Mouse (Mus musculus): ENCODE data around the gene Mecom. TPM values are rescaled to one million over a fixed set of nuclear protein-coding genes. Genes with fewer than 3 reads are reported as not detected.
"Not testable (repeated sequence)": the region's sequence is repeated elsewhere in the genome, so short reads cannot be mapped to it uniquely, and the experiment has no call there.

Mecom gene
- polyA plus RNA-seq, 1 experiment from 2014 or later: 77.5 TPM

DNA sequence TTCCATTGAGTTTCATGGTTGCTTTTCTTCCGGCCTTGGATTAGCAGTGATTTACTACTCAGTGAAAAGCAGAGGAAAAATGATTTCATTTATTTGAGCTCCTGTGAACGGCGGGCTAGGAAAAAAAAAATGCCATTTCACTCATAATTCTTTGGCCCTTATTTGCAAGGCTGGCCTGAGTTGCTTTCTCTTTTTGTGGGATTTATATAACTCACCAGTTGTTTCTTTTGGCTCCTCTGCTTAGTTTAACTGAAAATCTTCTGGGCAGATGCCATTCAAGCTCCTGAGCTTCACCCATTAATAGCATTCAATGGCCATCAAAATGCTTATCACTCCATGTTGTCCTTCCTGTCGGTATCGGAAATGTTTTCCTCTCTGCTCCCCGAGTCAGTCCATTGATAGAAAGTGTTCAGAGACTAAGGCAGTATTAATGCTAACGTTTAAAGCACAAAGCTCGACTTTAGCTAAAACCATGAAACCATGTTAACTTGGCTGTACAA is 304.0 kb downstream of the Mecom start:
- Histone ChIP-seq H3K27ac (ENCODE audit: low read depth) (peak overlapping the region; percentile 82; the same call in 1 of the 2 replicates), H3K4me3 (ENCODE audit: low read depth, low read length) (no peak overlapping the region), H3K4me1 (ENCODE audit: insufficient read depth) (peaks cover 30% of the 10 kb centered on the region), H3K4me2 (no peak overlapping the region), H3K9ac (no peak overlapping the region), H3K9me3 (ENCODE audit: low read depth, low read length) (no peaks in the 10 kb centered on the region), H3K27me3 (ENCODE audit: insufficient read depth, low read length) (no peaks in the 10 kb centered on the region), H3K36me3 (ENCODE audit: insufficient read depth) (no peaks in the 10 kb centered on the region)
- WGBS: 56% methylated on average over 8 of the region's 8 CpGs
- no peak for DNase-seq
- no peak for ATAC-seq (ENCODE audit: insufficient read depth)
- no peak for TF ChIP-seq CTCF (IDR thresholded peaks at IDR 0.05; ENCODE audit: low read depth)

DNA sequence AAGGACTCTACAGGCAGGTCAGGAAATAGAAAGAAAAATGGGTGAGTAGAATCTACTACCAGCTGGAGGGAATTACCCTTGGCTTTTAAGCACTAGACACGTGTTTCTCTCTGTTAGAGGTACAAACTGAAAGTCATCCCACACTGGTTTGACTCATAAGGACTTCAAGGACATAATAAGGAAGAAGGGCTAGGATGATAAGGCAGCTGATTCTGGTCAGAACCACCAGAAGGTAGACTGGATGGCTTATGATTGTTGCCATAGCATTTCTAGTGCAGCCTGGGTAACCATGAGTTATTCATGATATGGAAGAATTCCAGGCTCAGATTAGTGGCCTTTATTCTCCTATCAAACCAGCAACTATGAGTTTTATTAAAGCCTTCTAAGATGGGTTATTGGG is 308.4 kb downstream of the Mecom start:
- ATAC-seq (ENCODE audit: insufficient read depth): no peak
- no peak overlapping the region for H3K27ac ChIP-seq (ENCODE audit: low read depth)
- 82% methylated on average over 1 of the region's 1 CpGs for WGBS
- H3K4me2 ChIP-seq: no peak overlapping the region
- H3K9me3 ChIP-seq (ENCODE audit: low read depth, low read length): no peaks in the 10 kb centered on the region
- DNase-seq: no peak
- no peaks in the 10 kb centered on the region for H3K36me3 ChIP-seq (ENCODE audit: insufficient read depth)
- H3K4me1 ChIP-seq (ENCODE audit: insufficient read depth): peaks cover 6% of the 10 kb centered on the region
- no peak overlapping the region for H3K9ac ChIP-seq
- H3K4me3 ChIP-seq (ENCODE audit: low read depth, low read length): no peak overlapping the region
- no peaks in the 10 kb centered on the region for H3K27me3 ChIP-seq (ENCODE audit: insufficient read depth, low read length)
- no peak for TF ChIP-seq CTCF (IDR thresholded peaks at IDR 0.05; ENCODE audit: low read depth)

DNA sequence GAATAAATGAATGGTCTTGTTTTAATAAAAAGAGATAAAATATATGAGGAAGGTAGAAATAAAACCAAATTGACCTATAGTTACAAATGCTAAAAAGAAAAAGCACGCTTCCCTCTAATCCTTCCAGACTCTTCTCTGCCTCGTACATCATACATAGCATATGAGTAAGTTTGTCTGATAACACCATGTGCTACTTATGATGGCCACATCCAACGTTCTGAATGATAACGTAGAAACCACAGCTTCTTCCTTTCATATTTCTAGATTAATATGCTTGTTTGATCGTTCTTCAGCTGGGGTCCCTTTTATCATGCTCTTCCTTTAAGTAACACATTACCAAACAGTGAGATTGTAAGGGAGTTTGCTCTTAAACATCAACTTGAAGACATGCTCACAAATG is 310.3 kb downstream of the Mecom start:
- no peaks in the 10 kb centered on the region for H3K27me3 ChIP-seq (ENCODE audit: insufficient read depth, low read length)
- H3K27ac ChIP-seq (ENCODE audit: low read depth): no peak overlapping the region
- ATAC-seq (ENCODE audit: insufficient read depth): no peak
- TF ChIP-seq CTCF (IDR thresholded peaks at IDR 0.05; ENCODE audit: low read depth): no peak
- no peak overlapping the region for H3K4me2 ChIP-seq
- no peak overlapping the region for H3K9ac ChIP-seq
- H3K4me3 ChIP-seq (ENCODE audit: low read depth, low read length): no peak overlapping the region
- no peaks in the 10 kb centered on the region for H3K4me1 ChIP-seq (ENCODE audit: insufficient read depth)
- 74% methylated on average over 5 of the region's 5 CpGs for WGBS
- no peaks in the 10 kb centered on the region for H3K36me3 ChIP-seq (ENCODE audit: insufficient read depth)
- no peak for DNase-seq
- H3K9me3 ChIP-seq (ENCODE audit: low read depth, low read length): no peaks in the 10 kb centered on the region

DNA sequence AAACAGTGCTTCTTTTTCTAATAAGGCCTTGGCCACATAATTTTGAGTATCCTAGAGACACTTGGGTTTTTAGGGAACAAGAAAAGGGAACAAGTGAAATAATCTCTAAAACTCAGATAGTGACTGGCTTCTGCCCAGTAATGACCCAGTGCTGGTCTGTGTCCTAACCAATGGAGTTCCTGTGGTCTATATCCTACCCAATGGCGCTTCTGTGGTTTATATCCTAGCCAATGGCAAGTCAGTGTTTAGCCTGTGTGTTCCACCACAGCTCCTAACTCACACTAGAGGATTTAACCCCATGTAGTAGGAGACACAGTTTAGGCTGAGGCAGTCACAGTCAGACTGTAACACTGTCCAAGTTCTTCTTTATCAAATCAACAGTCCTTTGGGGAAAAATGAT is 313.8 kb downstream of the Mecom start:
- H3K9me3 ChIP-seq (ENCODE audit: low read depth, low read length): no peaks in the 10 kb centered on the region
- no peak overlapping the region for H3K4me2 ChIP-seq
- no peaks in the 10 kb centered on the region for H3K36me3 ChIP-seq (ENCODE audit: insufficient read depth)
- WGBS: 79% methylated on average over 1 of the region's 1 CpGs
- no peak overlapping the region for H3K9ac ChIP-seq
- H3K4me1 ChIP-seq (ENCODE audit: insufficient read depth): no peaks in the 10 kb centered on the region
- no peak for TF ChIP-seq CTCF (IDR thresholded peaks at IDR 0.05; ENCODE audit: low read depth)
- H3K4me3 ChIP-seq (ENCODE audit: low read depth, low read length): no peak overlapping the region
- H3K27me3 ChIP-seq (ENCODE audit: insufficient read depth, low read length): no peaks in the 10 kb centered on the region
- ATAC-seq (ENCODE audit: insufficient read depth) (no peak), DNase-seq (no peak)
- no peak overlapping the region for H3K27ac ChIP-seq (ENCODE audit: low read depth)

DNA sequence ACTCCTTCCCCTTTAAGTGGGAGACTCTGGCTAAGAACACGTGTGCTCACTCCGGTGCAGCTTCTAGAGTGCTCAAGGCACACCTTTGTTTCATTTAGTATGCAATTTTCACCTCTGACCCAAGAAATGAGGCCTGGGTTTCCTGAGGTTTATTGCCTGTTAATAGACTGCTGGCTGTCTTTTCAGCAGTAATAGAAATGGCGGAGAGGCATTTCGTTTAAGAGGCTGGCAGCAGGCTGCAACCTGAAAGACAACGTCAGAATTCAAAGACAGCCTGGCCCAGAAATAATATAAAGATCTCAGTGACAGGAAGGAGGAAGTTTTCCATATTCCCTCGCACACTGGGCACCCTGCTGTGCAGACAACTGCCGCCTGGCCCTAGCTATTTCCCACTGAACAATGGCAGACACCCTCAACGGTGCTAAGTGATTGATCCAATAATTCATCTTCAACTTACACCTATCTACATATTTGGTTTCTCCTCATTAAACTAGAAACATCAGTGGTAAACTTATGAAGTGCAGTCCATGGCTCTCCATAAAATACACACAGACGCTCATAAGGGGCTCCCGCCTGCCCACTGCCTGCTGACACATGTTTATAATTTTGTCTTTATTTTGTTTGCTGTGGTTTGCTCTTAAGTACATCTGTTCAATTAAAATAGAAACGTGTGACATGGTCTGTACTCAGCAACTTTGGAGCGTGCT is 319.7 kb downstream of the Mecom start:
- no peak for TF ChIP-seq CTCF (IDR thresholded peaks at IDR 0.05; ENCODE audit: low read depth)
- Histone ChIP-seq H3K9ac (no peak overlapping the region), H3K4me3 (ENCODE audit: low read depth, low read length) (no peak overlapping the region), H3K36me3 (ENCODE audit: insufficient read depth) (no peaks in the 10 kb centered on the region), H3K4me2 (no peak overlapping the region), H3K27me3 (ENCODE audit: insufficient read depth, low read length) (no peaks in the 10 kb centered on the region), H3K4me1 (ENCODE audit: insufficient read depth) (peaks cover 5% of the 10 kb centered on the region; the same call in 1 of the 2 replicates), H3K9me3 (ENCODE audit: low read depth, low read length) (no peaks in the 10 kb centered on the region), H3K27ac (ENCODE audit: low read depth) (peak overlapping the region; percentile 58; the same call in 1 of the 2 replicates)
- 31% methylated on average over 12 of the region's 12 CpGs for WGBS
- ATAC-seq (ENCODE audit: insufficient read depth) (no peak), DNase-seq (no peak)

DNA sequence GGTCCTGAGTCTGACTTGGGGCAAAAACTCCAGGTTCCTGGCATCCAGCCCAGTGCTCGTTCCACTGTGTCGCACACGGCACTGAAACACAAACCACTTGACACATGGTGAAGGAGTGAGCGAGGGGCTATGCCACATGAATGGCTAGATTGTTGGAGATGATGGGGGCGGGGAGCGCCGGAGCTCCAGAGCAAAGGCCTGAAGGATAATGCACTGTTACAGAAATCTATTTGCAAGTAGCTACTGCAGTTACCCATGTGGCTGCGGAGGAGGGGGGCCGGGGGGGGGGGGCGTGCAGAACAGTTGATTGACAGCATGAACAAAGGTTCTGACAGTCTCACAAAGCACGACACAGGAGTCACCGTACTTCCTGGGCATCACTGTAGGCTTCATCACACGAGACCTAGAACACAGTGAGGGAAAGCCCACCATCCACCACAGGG is 320.9 kb downstream of the Mecom start:
- peak; percentile 93 for ATAC-seq (ENCODE audit: insufficient read depth)
- Histone ChIP-seq H3K4me2 (no peak overlapping the region), H3K9me3 (ENCODE audit: low read depth, low read length) (no peaks in the 10 kb centered on the region), H3K27ac (ENCODE audit: low read depth) (peak overlapping the region; percentile 73), H3K4me1 (ENCODE audit: insufficient read depth) (peaks cover 5% of the 10 kb centered on the region; the same call in 1 of the 2 replicates), H3K4me3 (ENCODE audit: low read depth, low read length) (no peak overlapping the region), H3K36me3 (ENCODE audit: insufficient read depth) (no peaks in the 10 kb centered on the region), H3K27me3 (ENCODE audit: insufficient read depth, low read length) (no peaks in the 10 kb centered on the region), H3K9ac (no peak overlapping the region)
- DNase-seq: peak; percentile 83
- 40% methylated on average over 13 of the region's 13 CpGs for WGBS
- TF ChIP-seq CTCF (IDR thresholded peaks at IDR 0.05; ENCODE audit: low read depth): no peak

DNA sequence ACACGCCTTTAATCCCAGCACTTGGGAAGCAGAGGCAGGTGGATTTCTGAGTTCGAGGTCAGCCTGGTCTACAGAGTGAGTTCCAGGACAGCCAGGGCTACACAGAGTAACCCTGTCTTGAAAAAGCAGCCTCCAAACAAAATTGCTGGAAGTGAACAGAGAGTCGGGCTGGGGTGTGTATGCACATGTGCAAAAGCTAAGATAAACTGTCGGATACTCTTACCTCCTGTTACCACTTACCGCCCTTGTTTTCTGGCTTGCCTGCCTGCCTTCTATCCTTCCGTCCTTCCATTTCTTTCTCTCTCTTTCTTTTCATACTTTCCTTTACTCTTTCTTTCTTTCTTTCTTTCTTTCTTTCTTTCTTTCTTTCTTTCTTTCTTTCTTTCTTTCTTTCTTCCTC is 322.6 kb downstream of the Mecom start:
- ATAC-seq (ENCODE audit: insufficient read depth); H3K4me2 ChIP-seq; DNase-seq: not testable (repeated sequence)

More for the DNA sequence above, 322.6 kb downstream of the Mecom start:
- H3K4me1 ChIP-seq (ENCODE audit: insufficient read depth); H3K4me3 ChIP-seq (ENCODE audit: low read depth, low read length); H3K36me3 ChIP-seq (ENCODE audit: insufficient read depth); H3K9me3 ChIP-seq (ENCODE audit: low read depth, low read length); H3K9ac ChIP-seq; H3K27ac ChIP-seq (ENCODE audit: low read depth); H3K27me3 ChIP-seq (ENCODE audit: insufficient read depth, low read length): not testable (repeated sequence)
- 65% methylated on average over 6 of the region's 6 CpGs for WGBS
